Mouse (Mus musculus): ENCODE data around the gene Aldh16a1. TPM values are rescaled to one million over a fixed set of nuclear protein-coding genes. Genes with fewer than 3 reads are reported as not detected.
"Not testable (repeated sequence)": the region's sequence is repeated elsewhere in the genome, so short reads cannot be mapped to it uniquely, and the experiment has no call there.

Gene Aldh16a1
- polyA plus RNA-seq, 1 experiment from 2014 or later = 51.2 TPM

GRCm38 (mm10) chr7:45111940-45112339 is 42.4 kb downstream of the Aldh16a1 start:
- Histone ChIP-seq H3K27me3 (ENCODE audit: low read depth, poor library complexity, severe bottlenecking) (no peaks in the 10 kb centered on the region), H3K4me3 (no peak overlapping the region), H3K9me3 (replicated peaks) (no peaks in the 10 kb centered on the region), H3K4me1 (peaks cover 6% of the 10 kb centered on the region), H3K36me3 (no peaks in the 10 kb centered on the region), H3K27ac (replicated peaks) (no peak overlapping the region)
- 67% methylated on average over 2 of the region's 2 CpGs for WGBS
- DNase-seq (ENCODE audit: low spot score) = no peak

GRCm38 (mm10) chr7:45110089-45110488 is 44.3 kb downstream of the Aldh16a1 start:
- H3K36me3 ChIP-seq; H3K4me3 ChIP-seq; DNase-seq (ENCODE audit: low spot score); H3K27ac ChIP-seq (replicated peaks); H3K9me3 ChIP-seq (replicated peaks); H3K27me3 ChIP-seq (ENCODE audit: low read depth, poor library complexity, severe bottlenecking): not testable (repeated sequence)
- 92% methylated on average over 4 of the region's 4 CpGs for WGBS
- peaks cover 23% of the 10 kb centered on the region for H3K4me1 ChIP-seq

DNA sequence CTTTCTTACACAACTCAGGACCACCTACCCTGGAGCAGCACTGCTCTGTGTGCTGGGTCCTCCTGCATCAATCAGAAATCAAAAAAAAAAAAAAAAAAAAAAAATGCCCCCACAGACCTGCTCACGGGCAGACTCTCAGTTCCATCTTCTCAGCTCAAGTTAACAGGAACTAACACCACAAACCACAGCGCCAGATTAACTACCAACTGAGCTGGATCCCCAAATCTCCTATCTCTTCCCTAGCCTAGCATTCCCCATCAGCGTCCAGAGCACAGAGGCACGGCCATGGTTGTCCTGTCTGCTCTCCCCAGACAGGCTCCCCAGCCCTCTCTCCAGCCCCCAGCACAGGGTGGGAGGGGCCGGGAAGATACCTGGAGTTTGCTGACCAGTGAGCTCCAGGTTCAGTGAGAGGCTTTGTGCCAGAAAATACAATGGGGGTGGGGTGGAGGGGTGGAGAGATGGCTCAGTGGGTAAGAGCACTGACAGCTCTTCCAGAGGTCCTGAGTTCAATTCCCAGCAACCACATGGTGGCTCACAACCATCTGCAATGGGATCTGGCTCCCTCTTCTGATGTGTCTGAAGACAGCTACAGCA is 47.2 kb downstream of the Aldh16a1 start:
- Histone ChIP-seq H3K27me3 (ENCODE audit: low read depth, poor library complexity, severe bottlenecking) (no peaks in the 10 kb centered on the region), H3K27ac (replicated peaks) (peak overlapping the region; percentile 81), H3K9me3 (replicated peaks) (no peaks in the 10 kb centered on the region), H3K4me3 (no peak overlapping the region), H3K4me1 (peaks cover 37% of the 10 kb centered on the region), H3K36me3 (no peaks in the 10 kb centered on the region)
- WGBS = 53% methylated on average over 5 of the region's 5 CpGs
- DNase-seq (ENCODE audit: low spot score) = no peak

- peaks cover 37% of the 10 kb centered on the region for H3K4me1 ChIP-seq
- peak; percentile 73 for DNase-seq (ENCODE audit: low spot score)
- no peaks in the 10 kb centered on the region for H3K27me3 ChIP-seq (ENCODE audit: low read depth, poor library complexity, severe bottlenecking)
- H3K36me3 ChIP-seq = no peaks in the 10 kb centered on the region
- 20% methylated on average over 6 of the region's 6 CpGs for WGBS
- no peaks in the 10 kb centered on the region for H3K9me3 ChIP-seq (replicated peaks)
- peak overlapping the region; percentile 35; the same call in 1 of the 2 replicates for H3K4me3 ChIP-seq
- peak overlapping the region; percentile 81 for H3K27ac ChIP-seq (replicated peaks)
Observed at GRCm38 (mm10) chr7:45106441-45106840, 47.9 kb downstream of the Aldh16a1 start.

DNA sequence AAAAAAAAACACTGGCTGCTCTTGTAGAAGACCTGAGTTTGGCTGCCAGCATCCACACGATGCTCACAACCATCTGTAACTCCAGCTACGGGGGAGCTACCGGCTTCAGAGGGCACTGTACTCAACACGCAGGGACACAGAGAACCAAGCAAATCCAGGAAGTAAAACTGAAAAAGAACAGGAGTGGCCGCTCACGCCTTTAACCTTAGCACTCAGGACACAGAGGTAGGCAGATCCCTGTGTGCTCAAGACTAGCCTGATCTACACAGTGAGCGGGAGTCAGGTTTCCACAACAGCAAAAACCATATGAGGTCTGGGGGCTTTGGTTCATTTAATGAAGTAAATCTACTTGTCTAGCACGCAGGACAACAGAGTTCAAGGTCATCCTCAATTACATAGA is 48.9 kb downstream of the Aldh16a1 start:
- no peaks in the 10 kb centered on the region for H3K36me3 ChIP-seq
- peak overlapping the region; percentile 81 for H3K27ac ChIP-seq (replicated peaks)
- H3K27me3 ChIP-seq (ENCODE audit: low read depth, poor library complexity, severe bottlenecking) = no peaks in the 10 kb centered on the region
- DNase-seq (ENCODE audit: low spot score) = no peak
- H3K4me1 ChIP-seq = peaks cover 37% of the 10 kb centered on the region
- 84% methylated on average over 8 of the region's 8 CpGs for WGBS
- no peak overlapping the region for H3K4me3 ChIP-seq
- H3K9me3 ChIP-seq (replicated peaks) = no peaks in the 10 kb centered on the region

DNA sequence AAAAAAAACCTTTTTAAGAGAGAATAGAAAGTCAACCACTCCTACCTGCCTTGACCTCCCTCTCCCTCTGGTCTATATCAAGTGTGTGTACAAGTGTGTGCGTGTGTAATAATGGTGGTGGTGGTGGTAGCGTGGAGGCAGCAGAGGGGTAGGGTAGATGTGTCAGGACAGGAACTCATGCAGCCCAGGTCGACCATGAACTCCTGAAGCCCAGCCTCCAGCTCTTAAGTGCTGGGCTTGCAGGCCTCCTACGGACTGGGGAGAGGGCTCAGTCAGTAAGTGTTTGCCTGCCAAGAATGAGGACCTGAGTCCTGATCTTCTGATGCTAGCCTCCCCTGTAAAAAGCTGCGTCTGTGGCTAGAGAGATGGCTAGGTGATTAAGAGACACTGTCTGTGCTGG is 49.4 kb downstream of the Aldh16a1 start:
- no peak for DNase-seq (ENCODE audit: low spot score)
- Histone ChIP-seq H3K36me3 (no peaks in the 10 kb centered on the region), H3K4me3 (no peak overlapping the region), H3K27ac (replicated peaks) (peak overlapping the region; percentile 81; the same call in 1 of the 2 replicates), H3K27me3 (ENCODE audit: low read depth, poor library complexity, severe bottlenecking) (no peaks in the 10 kb centered on the region), H3K4me1 (peaks cover 37% of the 10 kb centered on the region), H3K9me3 (replicated peaks) (no peaks in the 10 kb centered on the region)
- 85% methylated on average over 5 of the region's 5 CpGs for WGBS

- H3K27ac ChIP-seq (replicated peaks) = peak within 1 kb of the TSS; percentile 7; the same call in 1 of the 2 replicates
- DNase-seq (ENCODE audit: low spot score) = no peak
- H3K4me3 ChIP-seq = no peak within 1 kb of the TSS; the same call in 1 of the 2 replicates
Observed at GRCm38 (mm10) chr7:45103652-45104180, 50.7 kb downstream of the Aldh16a1 start, which contains the start of gene Fcgrt. Fcgrt (minus strand) TSS chr7:45103851.

GRCm38 (mm10) chr7:45102940-45103585 is 51.3 kb downstream of the Aldh16a1 start:
- Histone ChIP-seq H3K27me3 (ENCODE audit: low read depth, poor library complexity, severe bottlenecking) (no peaks in the 10 kb centered on the region), H3K9me3 (replicated peaks) (no peaks in the 10 kb centered on the region), H3K4me3 (no peak overlapping the region; the same call in 1 of the 2 replicates), H3K4me1 (peaks cover 37% of the 10 kb centered on the region), H3K36me3 (no peaks in the 10 kb centered on the region), H3K27ac (replicated peaks) (peak overlapping the region; percentile 7; the same call in 1 of the 2 replicates)
- DNase-seq (ENCODE audit: low spot score) = no peak
- 87% methylated on average over 9 of the region's 9 CpGs for WGBS

More at GRCm38 (mm10) chr7:45103652-45104180, 50.7 kb downstream of the Aldh16a1 start, which contains the start of gene Fcgrt:
- no peaks in the 10 kb centered on the region for H3K27me3 ChIP-seq (ENCODE audit: low read depth, poor library complexity, severe bottlenecking)
- peaks cover 37% of the 10 kb centered on the region for H3K4me1 ChIP-seq
- WGBS = 83% methylated on average over 7 of the region's 7 CpGs
- H3K9me3 ChIP-seq (replicated peaks) = no peaks in the 10 kb centered on the region
- H3K36me3 ChIP-seq = no peaks in the 10 kb centered on the region

- Histone ChIP-seq H3K9me3 (replicated peaks) (no peaks in the 10 kb centered on the region), H3K4me1 (peaks cover 36% of the 10 kb centered on the region), H3K4me3 (no peak overlapping the region), H3K27ac (replicated peaks) (no peak overlapping the region), H3K36me3 (no peaks in the 10 kb centered on the region), H3K27me3 (ENCODE audit: low read depth, poor library complexity, severe bottlenecking) (no peaks in the 10 kb centered on the region)
- DNase-seq (ENCODE audit: low spot score) = no peak
- WGBS = 90% methylated on average over 11 of the region's 11 CpGs
Observed at GRCm38 (mm10) chr7:45102441-45102840, 51.9 kb downstream of the Aldh16a1 start.

GRCm38 (mm10) chr7:45100046-45100445 is 54.3 kb downstream of the Aldh16a1 start:
- H3K4me3 ChIP-seq = no peak overlapping the region
- no peaks in the 10 kb centered on the region for H3K27me3 ChIP-seq (ENCODE audit: low read depth, poor library complexity, severe bottlenecking)
- no peaks in the 10 kb centered on the region for H3K36me3 ChIP-seq
- WGBS = 95% methylated on average over 6 of the region's 6 CpGs
- H3K4me1 ChIP-seq = peaks cover 16% of the 10 kb centered on the region
- DNase-seq (ENCODE audit: low spot score) = no peak
- no peaks in the 10 kb centered on the region for H3K9me3 ChIP-seq (replicated peaks)
- H3K27ac ChIP-seq (replicated peaks) = no peak overlapping the region

- H3K4me1 ChIP-seq = peaks cover 9% of the 10 kb centered on the region
- H3K9me3 ChIP-seq (replicated peaks) = no peaks in the 10 kb centered on the region
- H3K27me3 ChIP-seq (ENCODE audit: low read depth, poor library complexity, severe bottlenecking) = no peaks in the 10 kb centered on the region
- no peak overlapping the region for H3K4me3 ChIP-seq
- 90% methylated on average over 8 of the region's 8 CpGs for whole genome bisulfite sequencing
- no peaks in the 10 kb centered on the region for H3K36me3 ChIP-seq
- DNase-seq (ENCODE audit: low spot score) = no peak
- H3K27ac ChIP-seq (replicated peaks) = no peak overlapping the region
Observed at GRCm38 (mm10) chr7:45098541-45099240, 55.7 kb downstream of the Aldh16a1 start.

DNA sequence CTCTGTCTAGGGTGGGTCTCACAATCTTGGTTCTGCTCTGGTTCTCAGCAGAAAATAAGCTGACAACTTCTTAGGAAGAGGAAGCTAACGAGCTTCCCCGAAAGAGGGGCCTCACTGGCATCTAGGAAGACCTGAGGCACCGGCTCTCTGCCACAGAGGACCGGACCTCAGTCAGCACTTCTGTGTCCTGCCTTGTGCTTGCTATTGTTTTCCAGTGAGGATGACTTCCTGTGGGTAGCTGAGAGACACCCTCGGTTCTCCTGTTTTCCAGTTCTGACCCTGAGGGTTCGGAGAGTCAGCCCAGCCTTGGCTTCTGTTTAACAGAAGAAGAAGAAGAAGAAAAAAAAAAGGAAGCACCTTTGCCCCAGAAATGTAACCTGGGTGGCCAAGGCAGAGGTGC is 56.9 kb downstream of the Aldh16a1 start:
- Histone ChIP-seq H3K27me3 (ENCODE audit: low read depth, poor library complexity, severe bottlenecking) (no peaks in the 10 kb centered on the region), H3K4me3 (no peak overlapping the region), H3K36me3 (no peaks in the 10 kb centered on the region), H3K9me3 (replicated peaks) (no peaks in the 10 kb centered on the region), H3K27ac (replicated peaks) (no peak overlapping the region), H3K4me1 (peaks cover 12% of the 10 kb centered on the region)
- 77% methylated on average over 6 of the region's 6 CpGs for WGBS
- DNase-seq (ENCODE audit: low spot score) = no peak
